Mouse (Mus musculus) myocyte (in vitro differentiated cells): Measurements from ENCODE around the gene Vangl1.

Experiments
- E2F4 ChIP-seq: IDR thresholded peaks from one replicate; pipeline ENCODE4 v1.6.1; 2011; ENCODE audit warnings: mild to moderate bottlenecking, control low read depth, moderate library complexity; ENCODE audit not compliant: insufficient read depth
- MAX ChIP-seq: IDR thresholded peaks from one replicate; pipeline ENCODE4 v1.6.1; 2011; ENCODE audit warnings: low read depth, mild to moderate bottlenecking, control low read depth
- MYOG ChIP-seq, 3 experiments: IDR thresholded peaks; one replicate each; pipeline ENCODE4 v1.6.1; 2011; ENCODE audit warnings: control low read depth in 2 of 3, low read depth in 2 of 3, mild to moderate bottlenecking in 2 of 3; ENCODE audit not compliant: insufficient read length in 2 of 3, control insufficient read depth in 1 of 3, insufficient read depth in 1 of 3
- POLR2A ChIP-seq: IDR thresholded peaks from one replicate; pipeline ENCODE4 v1.6.1; 2011; ENCODE audit warnings: low read depth, mild to moderate bottlenecking, control low read depth, moderate library complexity; ENCODE audit not compliant: insufficient read length
- POLR2AphosphoS2 ChIP-seq: IDR thresholded peaks from one replicate; pipeline ENCODE4 v1.6.1; 2011; ENCODE audit warnings: low read depth, control low read depth; ENCODE audit not compliant: insufficient read length
- TCF3 ChIP-seq: IDR thresholded peaks from one replicate; pipeline ENCODE4 v1.6.1; 2011; ENCODE audit warnings: low read depth, control low read depth; ENCODE audit not compliant: insufficient read length

- TF ChIP-seq POLR2A (no peak), MAX (no peak), MYOG (IDR thresholded peaks at IDR 0.05; ENCODE audit: control insufficient read depth in 1 of 3, insufficient read depth in 1 of 3, insufficient read length in 2 of 3, low read depth in 2 of 3) (no peak), POLR2AphosphoS2 (no peak), TCF3 (no peak), E2F4 (no peak)
These were observed 23.7 kb downstream of the Vangl1 start for GRCm38 (mm10) chr3:102180746-102181145.
